Mouse (Mus musculus): ENCODE results near the gene Sgms2.

DNA sequence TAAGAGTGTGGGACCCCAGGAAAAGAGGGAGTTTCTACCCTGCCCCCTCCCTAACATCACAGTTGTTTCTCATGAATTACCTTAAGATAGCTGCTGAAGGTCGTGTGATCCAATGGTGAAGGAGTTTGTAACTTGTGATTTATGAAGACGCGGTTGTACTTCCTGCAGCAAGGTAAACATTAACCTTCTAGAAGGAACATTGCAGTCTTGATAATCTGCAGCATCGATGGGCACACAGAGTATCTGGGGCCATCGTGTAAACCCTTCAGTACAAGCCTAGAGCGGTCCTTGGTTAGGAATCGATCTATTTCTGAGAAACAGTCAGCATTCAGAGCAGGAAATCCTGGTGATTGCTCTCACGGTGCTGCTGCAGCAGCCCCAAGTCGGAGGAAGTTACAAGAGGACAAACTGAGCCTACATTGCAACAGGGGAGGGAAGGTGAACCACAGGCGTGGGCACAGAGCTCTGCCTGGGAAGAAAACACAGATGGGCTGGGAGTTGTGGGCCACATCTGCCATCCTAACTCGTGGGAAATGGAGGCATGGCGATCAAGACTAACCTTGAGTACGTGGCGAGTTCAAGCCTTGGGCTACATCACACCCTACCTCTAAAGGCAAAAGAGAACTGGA lies 13.5 kb upstream of the Sgms2 start:
- no peak for TF ChIP-seq POLR2A (IDR thresholded peaks at IDR 0.05; ENCODE audit: insufficient read length, low read depth)
- no peak for TF ChIP-seq USF1 (IDR thresholded peaks at IDR 0.05; ENCODE audit: low read depth)
- TF ChIP-seq POLR2AphosphoS2 (IDR thresholded peaks at IDR 0.05; ENCODE audit: insufficient read length, low read depth) = no peak
- TF ChIP-seq CEBPB (IDR thresholded peaks at IDR 0.05; ENCODE audit: insufficient read depth, poor library complexity, severe bottlenecking) = no peak
